Mouse (Mus musculus) forebrain, embryonic 15.5 days (tissue): ENCODE data around the gene Nploc4. TPM values are rescaled to one million over a fixed set of nuclear protein-coding genes. Genes with fewer than 3 reads are reported as not detected.

Source experiments
- ATAC-seq: fragments of 200-750 bp; cut with Nextera tagmentation; replicated peaks from 2 replicates; pipeline ENCODE4 v1.8.0; 2017; ENCODE audit warnings: mild to moderate bottlenecking, moderate TSS enrichment, moderate library complexity
- H3K27ac ChIP-seq: fragments of 300-500 bp; sonication (generic); replicated peaks from 2 replicates; pipeline ENCODE4 v1.5.1; 2015; ENCODE audit warnings: mild to moderate bottlenecking, inconsistent platforms
- H3K27me3 ChIP-seq: fragments of 300-500 bp; sonication (generic); 2 replicates; pipeline ENCODE4 v1.6.1; 2015; ENCODE audit warnings: inconsistent platforms
- H3K36me3 ChIP-seq: fragments of 300-500 bp; sonication (generic); 2 replicates; pipeline ENCODE4 v1.6.1; 2015; ENCODE audit warnings: mild to moderate bottlenecking, inconsistent platforms
- H3K4me1 ChIP-seq: fragments of 300-500 bp; sonication (generic); 2 replicates; pipeline ENCODE4 v1.6.1; 2015; ENCODE audit warnings: inconsistent platforms
- H3K4me2 ChIP-seq: fragments of 300-500 bp; sonication (generic); replicated peaks from 2 replicates; pipeline ENCODE4 v1.6.1; 2015; ENCODE audit warnings: mild to moderate bottlenecking, inconsistent platforms
- H3K4me3 ChIP-seq: fragments of 300-500 bp; sonication (generic); 2 replicates; pipeline ENCODE4 v1.5.1; 2015; ENCODE audit warnings: mild to moderate bottlenecking, inconsistent platforms
- H3K9ac ChIP-seq: fragments of 300-500 bp; sonication (generic); replicated peaks from 2 replicates; pipeline ENCODE4 v1.6.1; 2015; ENCODE audit warnings: mild to moderate bottlenecking, inconsistent platforms
- H3K9me3 ChIP-seq: fragments of 300-500 bp; sonication (generic); 2 replicates; pipeline ENCODE4 v1.6.1; 2016; ENCODE audit warnings: inconsistent platforms
- WGBS: fragments of 180-500 bp; shearing (Covaris S2); methylation state at CpG from one replicate; pipeline ENCODE4 v1.1.7; 2015; ENCODE audit warnings: mixed read lengths; 5-methylcytosine and 5-hydroxymethylcytosine counted together
- microRNA-seq: library from miRNA; unstranded; fragments of <30 nt; microRNA quantifications from one replicate; pipeline ENCODE4, GENCODE M21; 2016
- polyA plus RNA-seq: library from polyadenylated mRNA; unstranded; fragments of >200 nt; fragmentation: Nextera tagmentation; extraction: Ambion mirVana; gene quantifications from 2 replicates; pipeline ENCODE4 v1.2.1, GENCODE M21; 2015

Gene Nploc4
- polyA plus RNA-seq, 1 experiment from 2014 or later, result 34.8 TPM

DNA sequence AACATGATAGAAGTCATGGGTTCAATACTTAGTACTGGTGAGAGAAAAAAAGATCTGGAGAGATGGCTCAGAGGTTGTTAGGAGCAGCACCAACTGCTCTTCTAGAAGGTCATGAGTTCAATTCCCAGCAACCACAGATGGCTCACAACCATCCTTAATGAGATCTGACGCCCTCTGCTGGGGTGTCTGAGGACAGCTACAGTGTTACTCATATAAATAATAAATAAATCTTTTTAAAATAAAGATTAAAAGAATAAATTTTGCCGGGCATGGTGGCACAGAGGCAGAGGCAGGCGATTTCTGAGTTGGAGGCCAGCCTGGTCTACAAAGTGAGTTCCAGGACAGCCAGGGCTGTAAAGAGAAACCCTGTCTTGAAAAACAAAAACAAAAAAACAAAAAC, 98.7 kb downstream of the Nploc4 start:
- Histone ChIP-seq H3K36me3 (no peaks in the 10 kb centered on the region), H3K4me1 (no peaks in the 10 kb centered on the region), H3K27me3 (no peaks in the 10 kb centered on the region), H3K4me2 (no peak overlapping the region), H3K9me3 (no peaks in the 10 kb centered on the region), H3K27ac (no peak overlapping the region), H3K4me3 (no peak overlapping the region), H3K9ac (no peak overlapping the region)
- WGBS, result 78% methylated on average over 3 of the region's 3 CpGs
- no peak for ATAC-seq

DNA sequence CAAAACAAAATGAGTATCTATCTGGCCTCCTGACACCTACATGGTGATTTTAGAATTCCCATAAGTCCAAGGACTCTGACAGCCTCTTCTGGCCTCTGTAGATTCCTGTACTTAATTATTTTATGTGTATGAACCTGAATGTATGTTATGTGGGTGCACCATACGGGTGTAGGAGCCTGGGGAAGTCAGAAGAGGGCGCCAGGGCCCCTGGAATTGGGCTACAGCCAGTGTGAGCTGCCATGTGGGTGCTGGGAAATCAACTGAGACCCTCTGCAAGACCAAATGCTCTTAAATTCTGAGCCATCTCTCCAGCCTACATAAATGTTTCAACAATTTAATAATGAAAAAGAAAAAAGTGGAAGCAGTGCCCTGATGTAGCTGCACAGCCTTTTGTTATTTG, 100.1 kb downstream of the Nploc4 start:
- Histone ChIP-seq H3K9ac (no peak overlapping the region), H3K4me2 (no peak overlapping the region), H3K36me3 (no peaks in the 10 kb centered on the region), H3K27ac (no peak overlapping the region), H3K4me3 (no peak overlapping the region), H3K9me3 (no peaks in the 10 kb centered on the region), H3K4me1 (no peaks in the 10 kb centered on the region), H3K27me3 (no peaks in the 10 kb centered on the region)
- ATAC-seq, result no peak
- WGBS, result 45% methylated on average over 2 of the region's 2 CpGs

DNA sequence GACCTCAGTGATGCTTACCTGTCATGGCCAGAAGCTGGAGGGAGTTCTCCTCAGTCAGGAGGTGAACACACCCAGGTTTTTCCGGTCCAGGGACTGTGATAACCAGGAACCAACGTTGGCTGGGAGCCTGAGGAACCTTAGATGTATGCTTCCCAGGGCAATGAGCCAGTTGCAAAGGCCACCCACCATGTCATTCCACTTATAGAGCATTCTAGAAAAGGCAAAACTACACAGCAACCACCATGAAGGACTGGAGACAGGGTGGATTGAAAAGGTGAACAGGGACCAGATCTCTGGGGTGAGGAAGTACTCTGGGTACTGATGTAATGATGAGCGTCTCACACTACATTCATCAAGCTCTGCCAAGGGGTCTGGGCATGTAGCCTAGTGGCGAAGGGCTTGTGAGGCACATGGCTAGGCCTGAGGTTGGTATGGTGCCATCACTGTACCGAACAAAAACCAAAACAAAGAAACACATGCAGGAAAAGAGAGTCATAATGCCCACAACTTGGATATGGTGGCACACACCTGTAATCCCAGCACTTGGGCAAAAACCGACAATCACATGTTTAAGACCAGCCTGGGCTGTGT, 102.0 kb downstream of the Nploc4 start:
- Histone ChIP-seq H3K4me1 (no peaks in the 10 kb centered on the region), H3K4me2 (no peak overlapping the region), H3K27me3 (no peaks in the 10 kb centered on the region), H3K27ac (no peak overlapping the region), H3K9ac (no peak overlapping the region), H3K9me3 (no peaks in the 10 kb centered on the region), H3K36me3 (no peaks in the 10 kb centered on the region), H3K4me3 (no peak overlapping the region)
- WGBS, result 75% methylated on average over 6 of the region's 6 CpGs
- no peak for ATAC-seq

Small RNA genes lying within 50 kb of the gene (microRNA-seq; reads per million reads assigned to microRNA genes)
- gene Gm23419 (not detected), gene Mir6935 (2.2 reads per million, percentile 1 among the genes with 10 or more reads in this experiment)

Other genes starting within 250 kb of the Nploc4 start
- 15.4 and 16.1 TPM in 2 replicates for gene Bahcc1, start 204.8 kb downstream of the Nploc4 start, polyA plus RNA-seq
- gene Actg1, start 89.2 kb downstream of the Nploc4 start, polyA plus RNA-seq, result 3,835 and 3,917 TPM in 2 replicates
- 0.97 and 1.3 TPM in 2 replicates for gene Fscn2, start 76.2 kb downstream of the Nploc4 start, polyA plus RNA-seq
- 72.1 and 74.1 TPM in 2 replicates for gene Faap100, start 58.9 kb downstream of the Nploc4 start, polyA plus RNA-seq
- gene Tspan10, start 4.9 kb upstream of the Nploc4 start, polyA plus RNA-seq, result not detected in 2 replicates
- 0.18 TPM in 1 of 2 replicates, not detected in the other for gene Pde6g, start 15.8 kb upstream of the Nploc4 start, polyA plus RNA-seq
- gene Oxld1, start 20.4 kb upstream of the Nploc4 start, polyA plus RNA-seq, result 11.1 and 12.0 TPM in 2 replicates
- 25.2 and 29.9 TPM in 2 replicates for gene Ccdc137, start 20.4 kb upstream of the Nploc4 start, polyA plus RNA-seq
- gene Arl16, start 29.9 kb upstream of the Nploc4 start, polyA plus RNA-seq, result 49.1 and 50.8 TPM in 2 replicates
- 111 and 113 TPM in 2 replicates for gene Mrpl12, start 46.9 kb upstream of the Nploc4 start, polyA plus RNA-seq
- 27.0 and 32.9 TPM in 2 replicates for gene Slc25a10, start 54.1 kb upstream of the Nploc4 start, polyA plus RNA-seq
- gene Gcgr, start 93.0 kb upstream of the Nploc4 start, polyA plus RNA-seq, result 0.09 TPM in 2 replicates
- 242 and 245 TPM in 2 replicates for gene Mcrip1, start 112.0 kb upstream of the Nploc4 start, polyA plus RNA-seq
- gene Ppp1r27, start 113.4 kb upstream of the Nploc4 start, polyA plus RNA-seq, result 0.23 TPM in 1 of 2 replicates, not detected in the other
- 234 and 239 TPM in 2 replicates for gene P4hb, start 135.5 kb upstream of the Nploc4 start, polyA plus RNA-seq
- gene Arhgdia, start 143.9 kb upstream of the Nploc4 start, polyA plus RNA-seq, result 464 TPM in 2 replicates
- 372 and 388 TPM in 2 replicates for gene Alyref, start 160.7 kb upstream of the Nploc4 start, polyA plus RNA-seq
- gene Anapc11, start 160.7 kb upstream of the Nploc4 start, polyA plus RNA-seq, result 199 and 205 TPM in 2 replicates
- gene Npb, start 170.8 kb upstream of the Nploc4 start, polyA plus RNA-seq, result 0.51 and 0.65 TPM in 2 replicates
- 167 and 174 TPM in 2 replicates for gene Pcyt2, start 180.2 kb upstream of the Nploc4 start, polyA plus RNA-seq
- 51.4 and 53.1 TPM in 2 replicates for gene Sirt7, start 187.5 kb upstream of the Nploc4 start, polyA plus RNA-seq
- 42.1 and 44.1 TPM in 2 replicates for gene Mafg, start 195.9 kb upstream of the Nploc4 start, polyA plus RNA-seq
- gene Pycr1, start 206.1 kb upstream of the Nploc4 start, polyA plus RNA-seq, result 30.9 and 35.3 TPM in 2 replicates
- gene Myadml2, start 210.4 kb upstream of the Nploc4 start, polyA plus RNA-seq, result 0.47 TPM in 1 of 2 replicates, not detected in the other
- gene Notum, start 223.5 kb upstream of the Nploc4 start, polyA plus RNA-seq, result 0.46 and 1.1 TPM in 2 replicates
- gene Aspscr1, start 235.3 kb upstream of the Nploc4 start, polyA plus RNA-seq, result 144 and 154 TPM in 2 replicates